Mouse (Mus musculus) intestine, postnatal 0 days (tissue): ENCODE results near the gene Tfdp1. TPM values are rescaled to one million over a fixed set of nuclear protein-coding genes. Genes with fewer than 3 reads are reported as not detected.

Experiments used
- ATAC-seq: fragments of 200-750 bp; cut with Nextera tagmentation; 2 replicates; pipeline ENCODE4 v1.8.0; 2017; ENCODE audit warnings: mild to moderate bottlenecking, moderate TSS enrichment, moderate library complexity
- H3K27ac ChIP-seq: fragments of 300-500 bp; sonication (generic); 2 replicates; pipeline ENCODE4 v1.5.1; 2014; ENCODE audit warnings: mild to moderate bottlenecking, low read depth, low read length, moderate library complexity
- H3K27me3 ChIP-seq: fragments of 300-500 bp; sonication (generic); replicated peaks from 2 replicates; pipeline ENCODE4 v1.6.1; 2014; ENCODE audit warnings: low read length, mixed read lengths; ENCODE audit not compliant: control insufficient read depth, insufficient read depth
- H3K36me3 ChIP-seq: fragments of 300-500 bp; sonication (generic); 2 replicates; pipeline ENCODE4 v1.6.1; 2014; ENCODE audit warnings: mild to moderate bottlenecking, moderate library complexity; ENCODE audit not compliant: control insufficient read depth, insufficient read depth
- H3K4me1 ChIP-seq: fragments of 300-500 bp; sonication (generic); replicated peaks from 2 replicates; pipeline ENCODE4 v1.6.1; 2014; ENCODE audit warnings: antibody characterized with exemption, low read length, mixed read lengths; ENCODE audit not compliant: control insufficient read depth, insufficient read depth
- H3K4me2 ChIP-seq: fragments of 300-500 bp; sonication (generic); replicated peaks from 2 replicates; pipeline ENCODE4 v1.6.1; 2014; ENCODE audit warnings: low read depth, mild to moderate bottlenecking, moderate library complexity
- H3K4me3 ChIP-seq: fragments of 300-500 bp; sonication (generic); 2 replicates; pipeline ENCODE4 v1.5.1; 2014; ENCODE audit warnings: low read depth, low read length
- H3K9ac ChIP-seq: fragments of 300-500 bp; sonication (generic); 2 replicates; pipeline ENCODE4 v1.6.1; 2014; ENCODE audit warnings: mild to moderate bottlenecking, low read depth, low read length
- H3K9me3 ChIP-seq: fragments of 300-500 bp; sonication (generic); 2 replicates; pipeline ENCODE4 v1.6.1; 2016; ENCODE audit warnings: mixed run types; ENCODE audit not compliant: control insufficient read depth
- CTCF ChIP-seq: sonication (generic); IDR thresholded peaks from 2 replicates; pipeline ENCODE4 v1.5.1; 2016; ENCODE audit warnings: low read depth, mild to moderate bottlenecking, control low read depth, antibody characterized with exemption, moderate library complexity
- WGBS: fragments of 180-500 bp; shearing (Covaris S2); extraction: QIAGEN DNeasy Blood & Tissue Kit; methylation state at CpG from one replicate; pipeline ENCODE4 v1.1.7; 2014; 5-methylcytosine and 5-hydroxymethylcytosine counted together
- polyA plus RNA-seq: library from polyadenylated mRNA; unstranded; fragments of >200 nt; fragmentation: Nextera tagmentation; extraction: Ambion mirVana; gene quantifications from 2 replicates; pipeline ENCODE4 v1.2.1, GENCODE M21; 2015

Tfdp1 gene
- polyA plus RNA-seq, 1 experiment from 2014 or later, result 50.3 TPM

DNA sequence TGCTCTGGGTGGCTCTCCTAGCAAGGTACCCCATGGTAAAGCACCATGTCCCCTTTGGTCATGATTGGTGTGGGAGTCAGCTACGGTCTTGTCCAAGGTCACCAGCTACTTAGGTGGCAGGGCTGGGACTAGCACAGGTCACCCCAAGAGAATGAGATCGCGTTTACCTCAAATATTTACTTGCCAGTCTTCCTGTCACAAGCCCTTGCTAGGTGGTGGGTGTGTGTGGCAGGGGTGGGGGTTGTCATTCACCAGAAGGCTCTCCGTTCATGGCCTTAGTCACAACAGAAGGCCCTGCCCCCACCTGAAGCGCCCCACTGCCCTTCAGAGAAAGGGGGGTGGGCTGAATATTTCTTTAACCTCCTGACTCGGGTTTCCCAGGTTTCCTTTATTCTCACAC is 65.0 kb downstream of the Tfdp1 start:
- Histone ChIP-seq H3K9ac (no peak overlapping the region), H3K9me3 (no peaks in the 10 kb centered on the region), H3K27ac (no peak overlapping the region), H3K4me3 (no peak overlapping the region), H3K36me3 (no peaks in the 10 kb centered on the region), H3K4me2 (no peak overlapping the region), H3K4me1 (no peaks in the 10 kb centered on the region), H3K27me3 (no peaks in the 10 kb centered on the region)
- no peak for TF ChIP-seq CTCF
- 38% methylated on average over 6 of the region's 6 CpGs for WGBS
- ATAC-seq, result no peak

DNA sequence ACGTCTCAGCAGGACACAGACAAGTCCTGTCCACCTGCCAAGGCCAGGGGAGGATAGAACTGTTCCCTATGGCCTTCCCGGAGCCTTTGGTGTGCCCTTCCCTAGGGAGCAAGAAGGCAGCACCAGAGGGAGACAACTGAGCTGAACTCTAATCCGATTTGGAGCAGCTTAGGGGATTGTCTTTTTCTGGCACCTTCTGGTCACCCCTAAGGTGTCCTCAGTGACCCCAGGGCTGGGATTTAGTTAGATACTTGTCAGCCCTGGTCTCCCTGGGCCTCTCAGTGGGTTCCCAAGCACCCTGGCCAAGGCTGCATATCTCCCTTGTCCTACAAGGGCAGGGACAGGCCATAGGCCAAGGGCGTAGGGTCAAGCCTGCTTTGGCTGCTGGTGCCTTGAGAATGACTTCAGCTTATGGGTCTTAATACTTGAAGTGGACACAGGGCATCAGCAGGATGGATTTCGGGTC is 66.1 kb downstream of the Tfdp1 start, which contains the start of gene Grk1:
TSS of gene Grk1 (plus strand) at position 416 of the 466 bp plus-strand sequence.
- Histone ChIP-seq H3K36me3 (no peaks in the 10 kb centered on the region), H3K27me3 (no peaks in the 10 kb centered on the region), H3K27ac (no peak within 1 kb of the TSS), H3K4me3 (no peak within 1 kb of the TSS), H3K4me1 (no peaks in the 10 kb centered on the region), H3K4me2 (no peak within 1 kb of the TSS), H3K9me3 (no peaks in the 10 kb centered on the region), H3K9ac (no peak within 1 kb of the TSS)
- ATAC-seq, result no peak
- no peak for TF ChIP-seq CTCF
- 79% methylated on average over 5 of the region's 5 CpGs for WGBS

DNA sequence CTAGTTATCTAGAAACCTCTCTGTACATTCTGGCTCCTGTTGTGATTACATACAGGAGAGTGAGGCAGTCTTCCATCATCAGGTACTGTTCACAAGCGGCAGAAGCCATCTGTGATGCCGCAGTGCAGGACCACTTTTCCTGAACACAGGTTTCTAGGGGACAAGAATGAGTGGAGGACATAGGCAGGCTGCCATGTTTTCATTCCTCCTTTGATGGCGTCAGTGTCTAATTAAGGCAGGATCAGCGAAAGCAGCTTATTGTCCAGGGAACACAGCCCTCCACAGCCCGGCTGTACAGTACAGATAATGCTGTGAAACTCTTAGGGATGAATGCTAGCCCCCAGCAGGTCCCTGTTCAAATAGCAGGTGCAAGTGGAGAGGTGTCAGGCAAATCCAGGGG is 67.5 kb downstream of the Tfdp1 start:
- Histone ChIP-seq H3K9ac (no peak overlapping the region), H3K27ac (no peak overlapping the region), H3K9me3 (no peaks in the 10 kb centered on the region), H3K36me3 (no peaks in the 10 kb centered on the region), H3K4me2 (no peak overlapping the region), H3K4me3 (no peak overlapping the region), H3K4me1 (no peaks in the 10 kb centered on the region), H3K27me3 (no peaks in the 10 kb centered on the region)
- TF ChIP-seq CTCF, result no peak
- no peak for ATAC-seq
- 79% methylated on average over 5 of the region's 5 CpGs for WGBS

DNA sequence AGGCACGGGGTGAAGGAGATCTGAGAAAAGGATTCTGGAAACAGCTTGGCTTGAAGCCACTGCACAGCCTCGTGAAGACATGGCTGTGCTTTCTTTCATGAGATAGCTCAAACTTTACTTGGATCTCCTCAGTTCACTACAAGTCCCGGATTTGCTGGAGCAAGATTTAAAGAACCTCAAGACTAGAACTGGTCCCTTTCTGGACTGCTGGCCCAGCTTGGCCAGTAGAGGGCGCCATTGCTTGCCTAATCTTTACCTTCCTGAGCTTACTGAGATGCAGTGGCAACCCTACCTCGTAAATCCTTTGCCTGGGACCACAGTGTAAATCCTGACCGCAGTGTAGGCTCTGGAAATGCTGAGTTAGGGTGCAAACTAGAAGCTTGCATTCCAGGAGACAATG is 73.0 kb downstream of the Tfdp1 start:
- TF ChIP-seq CTCF, result peak; percentile 85
- 0 out of 2 replicates have a peak, but pooled peaks have one; percentile 45 for ATAC-seq
- 21% methylated on average over 6 of the region's 6 CpGs for WGBS

GRCm38 (mm10) chr8:13412891-13413558 is 74.5 kb downstream of the Tfdp1 start:
- no peak for ATAC-seq
- no peak overlapping the region for H3K4me3 ChIP-seq

More for the DNA sequence above, 73.0 kb downstream of the Tfdp1 start:
- no peak overlapping the region for H3K4me3 ChIP-seq
- no peaks in the 10 kb centered on the region for H3K36me3 ChIP-seq
- no peak overlapping the region for H3K27ac ChIP-seq
- no peak overlapping the region for H3K9ac ChIP-seq
- H3K4me2 ChIP-seq, result no peak overlapping the region
- no peaks in the 10 kb centered on the region for H3K4me1 ChIP-seq
- no peaks in the 10 kb centered on the region for H3K27me3 ChIP-seq
- H3K9me3 ChIP-seq, result no peaks in the 10 kb centered on the region

DNA sequence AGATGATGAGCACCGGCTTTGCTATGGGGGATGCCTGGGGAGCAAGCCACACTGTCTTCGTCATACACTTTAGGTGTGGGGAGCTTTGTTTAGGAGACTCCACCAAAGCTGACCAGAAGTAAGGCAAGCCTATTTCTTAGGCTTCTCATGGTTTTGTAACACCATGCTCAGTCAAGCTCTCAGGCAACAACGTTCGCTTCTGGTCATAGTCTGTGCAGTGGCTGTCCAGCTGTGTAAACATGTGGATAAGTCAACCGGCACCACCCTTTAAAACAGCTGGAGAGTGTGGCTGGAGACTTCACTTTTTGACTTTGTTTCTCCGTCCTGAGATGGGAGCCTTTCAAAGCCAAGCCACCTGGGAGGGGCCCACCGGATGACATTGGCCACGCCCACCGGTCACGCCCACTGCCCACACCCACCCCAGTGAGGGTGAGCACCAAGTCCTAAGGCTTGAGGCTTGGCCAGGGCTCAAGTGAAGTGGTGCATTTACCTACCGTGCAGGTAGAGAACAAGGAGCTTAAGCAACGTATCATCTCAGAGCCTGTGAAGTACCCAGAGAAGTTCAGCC is 75.4 kb downstream of the Tfdp1 start:
- Histone ChIP-seq H3K9me3 (no peaks in the 10 kb centered on the region), H3K9ac (no peak overlapping the region), H3K27ac (no peak overlapping the region), H3K4me2 (no peak overlapping the region), H3K27me3 (no peaks in the 10 kb centered on the region), H3K36me3 (no peaks in the 10 kb centered on the region), H3K4me1 (no peaks in the 10 kb centered on the region), H3K4me3 (no peak overlapping the region)
- TF ChIP-seq CTCF, result no peak
- ATAC-seq, result no peak
- WGBS, result 44% methylated on average over 12 of the region's 12 CpGs

More at GRCm38 (mm10) chr8:13412891-13413558, 74.5 kb downstream of the Tfdp1 start:
- Histone ChIP-seq H3K9me3 (no peaks in the 10 kb centered on the region), H3K9ac (no peak overlapping the region), H3K27me3 (no peaks in the 10 kb centered on the region), H3K4me1 (no peaks in the 10 kb centered on the region), H3K27ac (no peak overlapping the region), H3K36me3 (no peaks in the 10 kb centered on the region), H3K4me2 (no peak overlapping the region)
- peak; percentile 91 for TF ChIP-seq CTCF
- WGBS, result 59% methylated on average over 13 of the region's 13 CpGs
